Mouse (Mus musculus): ENCODE measurements around the gene Tmem131. TPM values are rescaled to one million over a fixed set of nuclear protein-coding genes. Genes with fewer than 3 reads are reported as not detected.

The Tmem131 gene
- polyA plus RNA-seq, 1 experiment from 2014 or later, result 9.0 TPM

DNA sequence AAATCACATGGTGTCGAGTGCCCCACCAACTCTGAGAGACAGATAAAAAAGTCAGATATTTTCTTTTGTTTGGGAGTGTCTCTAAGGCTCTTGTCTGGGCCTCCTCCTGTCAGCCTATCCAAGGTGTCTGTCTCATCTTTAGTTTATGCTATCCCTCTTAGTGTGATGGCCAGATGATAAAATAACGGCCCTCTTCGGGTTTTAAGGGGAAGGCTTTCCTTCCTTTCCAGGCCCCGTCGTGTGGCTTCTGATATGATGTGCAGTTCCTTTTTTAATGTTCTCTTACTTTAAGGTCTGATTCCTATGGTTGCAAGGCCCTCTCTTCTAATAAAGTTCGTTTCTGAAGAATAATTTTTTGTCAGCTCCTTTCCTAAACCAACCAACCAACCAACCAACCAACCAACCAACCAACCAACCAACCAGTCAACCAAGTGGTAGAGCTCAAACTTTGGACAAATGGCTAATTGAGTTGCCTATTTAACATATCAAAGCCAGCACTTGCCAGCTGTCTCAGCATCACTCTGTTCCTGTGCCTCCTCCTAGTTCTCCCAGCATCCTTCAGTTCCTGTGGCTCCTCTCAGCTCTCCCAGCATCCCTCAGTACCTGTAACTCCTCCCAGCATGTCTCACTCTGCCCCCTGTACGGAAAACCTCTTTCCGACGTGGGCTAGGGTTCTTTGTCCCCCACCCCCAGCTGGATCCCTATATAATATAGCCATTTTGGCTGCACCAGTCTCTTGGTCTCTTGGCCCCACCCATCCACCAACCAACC lies 38.9 kb upstream of the Tmem131 start:
- H3K4me1 ChIP-seq (ENCODE audit: control insufficient read depth, insufficient read depth, low read length), result no peaks in the 10 kb centered on the region
- H3K9ac ChIP-seq (ENCODE audit: low read length), result no peak overlapping the region
- no peak overlapping the region for H3K27ac ChIP-seq (ENCODE audit: low read length)
- 74% methylated on average over 9 of the region's 9 CpGs for WGBS
- no peaks in the 10 kb centered on the region for H3K36me3 ChIP-seq (ENCODE audit: control insufficient read depth, insufficient read depth)
- H3K27me3 ChIP-seq (ENCODE audit: control insufficient read depth, insufficient read depth, low read length), result no peaks in the 10 kb centered on the region
- H3K4me2 ChIP-seq (ENCODE audit: low read depth, low read length), result no peak overlapping the region
- H3K9me3 ChIP-seq (replicated peaks; ENCODE audit: control insufficient read depth, low read length), result no peaks in the 10 kb centered on the region
- ATAC-seq (replicated peaks; ENCODE audit: extremely low read depth, insufficient read depth, low FRiP score), result no peak
- H3K4me3 ChIP-seq (ENCODE audit: low read length), result no peak overlapping the region

DNA sequence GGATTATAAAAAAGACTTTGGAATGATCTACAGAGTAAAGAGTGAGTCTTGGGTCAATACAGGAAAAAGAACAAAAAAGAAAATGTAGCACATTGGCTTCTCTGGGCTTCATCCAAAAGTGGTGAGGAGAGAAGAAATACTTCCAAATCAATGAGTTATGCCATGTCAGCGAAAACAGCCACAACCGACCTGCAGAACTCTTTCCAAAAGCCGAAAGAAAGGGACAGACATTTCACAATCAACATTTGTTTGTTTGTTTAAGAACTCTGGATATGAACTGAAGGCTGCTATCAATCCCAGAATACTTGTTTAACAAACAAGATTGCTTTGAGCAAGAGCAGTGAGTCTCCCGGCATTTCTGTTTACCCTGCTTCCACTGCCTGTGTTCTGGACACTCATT lies 33.3 kb upstream of the Tmem131 start:
- no peak overlapping the region for H3K9ac ChIP-seq (ENCODE audit: low read length)
- no peak overlapping the region for H3K4me2 ChIP-seq (ENCODE audit: low read depth, low read length)
- H3K4me1 ChIP-seq (ENCODE audit: control insufficient read depth, insufficient read depth, low read length), result no peaks in the 10 kb centered on the region
- ATAC-seq (replicated peaks; ENCODE audit: extremely low read depth, insufficient read depth, low FRiP score), result no peak
- no peaks in the 10 kb centered on the region for H3K36me3 ChIP-seq (ENCODE audit: control insufficient read depth, insufficient read depth)
- no peaks in the 10 kb centered on the region for H3K27me3 ChIP-seq (ENCODE audit: control insufficient read depth, insufficient read depth, low read length)
- no peak overlapping the region for H3K27ac ChIP-seq (ENCODE audit: low read length)
- 0 out of 2 replicates have a peak, but pooled peaks cover 5% of the 10 kb centered on the region for H3K9me3 ChIP-seq (replicated peaks; ENCODE audit: control insufficient read depth, low read length)
- 63% methylated on average over 4 of the region's 4 CpGs for WGBS
- no peak overlapping the region for H3K4me3 ChIP-seq (ENCODE audit: low read length)

DNA sequence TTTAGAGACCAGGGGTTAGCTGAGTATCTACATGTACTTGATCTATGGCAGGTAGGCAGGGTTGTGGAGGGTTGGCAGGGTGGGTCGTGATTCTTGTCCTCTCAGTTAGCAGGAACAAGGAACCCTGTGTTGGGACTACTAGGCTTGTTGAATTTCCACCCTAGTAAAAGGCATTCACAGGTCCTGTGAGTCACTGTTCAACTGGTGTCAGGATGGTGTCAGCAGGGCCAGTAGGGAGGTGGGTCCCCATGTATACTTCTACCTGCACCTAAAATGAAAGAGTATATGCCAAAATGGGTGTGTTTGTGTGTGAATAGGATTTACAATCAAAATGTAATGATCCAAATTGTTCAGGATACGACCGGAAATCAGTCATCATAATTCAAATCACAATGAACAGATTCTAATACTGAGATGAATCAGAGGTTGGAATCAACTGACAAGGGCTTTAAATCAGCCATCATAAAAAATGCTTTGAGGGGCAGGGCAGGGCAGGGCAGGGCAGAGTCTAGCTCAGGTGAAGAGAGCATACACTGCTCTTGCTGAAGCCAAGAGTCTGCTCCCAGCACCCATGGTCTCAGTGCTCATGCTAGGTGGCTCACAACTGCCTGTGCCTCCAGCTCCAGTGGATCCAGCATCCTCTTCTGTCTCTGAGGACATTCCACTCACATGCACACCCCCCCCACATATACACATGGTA lies 27.6 kb upstream of the Tmem131 start:
- 0 out of 2 replicates have a peak, but pooled peaks cover 5% of the 10 kb centered on the region for H3K9me3 ChIP-seq (replicated peaks; ENCODE audit: control insufficient read depth, low read length)
- H3K27me3 ChIP-seq (ENCODE audit: control insufficient read depth, insufficient read depth, low read length), result no peaks in the 10 kb centered on the region
- no peak for ATAC-seq (replicated peaks; ENCODE audit: extremely low read depth, insufficient read depth, low FRiP score)
- H3K27ac ChIP-seq (ENCODE audit: low read length), result no peak overlapping the region
- H3K4me3 ChIP-seq (ENCODE audit: low read length), result no peak overlapping the region
- no peaks in the 10 kb centered on the region for H3K4me1 ChIP-seq (ENCODE audit: control insufficient read depth, insufficient read depth, low read length)
- H3K9ac ChIP-seq (ENCODE audit: low read length), result no peak overlapping the region
- 85% methylated on average over 3 of the region's 3 CpGs for WGBS
- H3K36me3 ChIP-seq (ENCODE audit: control insufficient read depth, insufficient read depth), result no peaks in the 10 kb centered on the region
- no peak overlapping the region for H3K4me2 ChIP-seq (ENCODE audit: low read depth, low read length)

DNA sequence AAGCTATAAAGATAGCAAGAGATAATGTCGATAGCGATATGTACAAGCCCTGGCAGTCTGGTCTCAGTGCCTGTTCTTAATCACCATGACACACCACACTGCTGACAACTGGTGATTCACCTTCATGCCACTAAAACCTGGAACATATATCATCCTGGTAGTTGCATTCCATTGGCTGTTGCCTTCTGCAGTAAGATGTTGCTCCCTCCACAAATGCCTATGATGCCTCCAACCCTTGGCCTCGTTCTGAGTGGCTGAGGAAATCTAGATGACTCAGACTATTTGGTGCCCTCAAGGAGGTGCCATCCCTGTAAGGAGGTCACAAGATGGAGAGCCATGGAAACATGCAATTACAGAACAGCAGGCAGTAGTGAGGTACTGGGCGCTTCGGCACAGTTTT lies 22.4 kb upstream of the Tmem131 start:
- Histone ChIP-seq H3K27ac (ENCODE audit: low read length) (no peak overlapping the region), H3K36me3 (ENCODE audit: control insufficient read depth, insufficient read depth) (no peaks in the 10 kb centered on the region), H3K4me1 (ENCODE audit: control insufficient read depth, insufficient read depth, low read length) (no peaks in the 10 kb centered on the region), H3K4me2 (ENCODE audit: low read depth, low read length) (no peak overlapping the region), H3K9me3 (replicated peaks; ENCODE audit: control insufficient read depth, low read length) (no peaks in the 10 kb centered on the region), H3K4me3 (ENCODE audit: low read length) (no peak overlapping the region), H3K27me3 (ENCODE audit: control insufficient read depth, insufficient read depth, low read length) (no peaks in the 10 kb centered on the region), H3K9ac (ENCODE audit: low read length) (no peak overlapping the region)
- no peak for ATAC-seq (replicated peaks; ENCODE audit: extremely low read depth, insufficient read depth, low FRiP score)
- 72% methylated on average over 5 of the region's 5 CpGs for WGBS

DNA sequence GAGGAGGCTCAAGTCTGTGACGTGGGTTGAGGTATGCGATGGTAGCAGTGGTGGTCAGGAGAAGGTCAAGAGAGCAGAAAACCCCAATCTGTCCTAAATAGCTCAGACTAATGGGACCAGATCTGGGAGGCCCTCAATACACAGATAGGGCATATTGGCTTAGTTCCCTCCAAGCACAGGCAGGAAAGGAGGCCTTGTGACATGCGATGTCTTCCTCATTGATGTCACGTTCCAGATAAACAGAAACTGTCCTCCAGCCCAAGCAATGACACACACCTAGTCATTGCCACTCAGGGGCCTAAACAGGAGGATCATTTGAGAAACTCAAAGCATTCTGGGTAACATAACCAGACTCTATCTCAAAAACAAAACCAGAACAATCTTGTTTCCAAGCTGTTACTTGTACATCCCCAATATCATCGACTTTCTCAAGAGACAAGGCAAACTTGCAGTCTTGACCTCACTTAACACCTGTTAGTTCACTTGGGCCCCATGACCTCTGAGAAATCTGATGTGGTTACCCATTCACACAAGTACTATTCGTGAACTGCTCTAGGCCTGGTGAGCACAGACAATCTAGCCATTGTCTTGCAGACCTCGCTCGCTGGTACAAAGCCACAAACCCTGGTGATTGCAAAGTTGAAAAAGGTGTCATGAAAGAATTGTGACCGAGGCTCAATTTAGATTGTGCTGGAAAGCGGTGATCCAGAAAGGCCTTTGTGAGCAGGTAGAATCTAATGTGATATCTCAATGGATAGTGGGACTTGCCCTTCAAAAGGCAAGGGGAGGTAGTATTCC lies 19.1 kb upstream of the Tmem131 start:
- Histone ChIP-seq H3K9ac (ENCODE audit: low read length) (no peak overlapping the region), H3K27me3 (ENCODE audit: control insufficient read depth, insufficient read depth, low read length) (no peaks in the 10 kb centered on the region), H3K4me1 (ENCODE audit: control insufficient read depth, insufficient read depth, low read length) (no peaks in the 10 kb centered on the region), H3K27ac (ENCODE audit: low read length) (no peak overlapping the region), H3K4me3 (ENCODE audit: low read length) (no peak overlapping the region), H3K9me3 (replicated peaks; ENCODE audit: control insufficient read depth, low read length) (no peaks in the 10 kb centered on the region), H3K36me3 (ENCODE audit: control insufficient read depth, insufficient read depth) (no peaks in the 10 kb centered on the region), H3K4me2 (ENCODE audit: low read depth, low read length) (no peak overlapping the region)
- 74% methylated on average over 10 of the region's 10 CpGs for WGBS
- ATAC-seq (replicated peaks; ENCODE audit: extremely low read depth, insufficient read depth, low FRiP score), result no peak

DNA sequence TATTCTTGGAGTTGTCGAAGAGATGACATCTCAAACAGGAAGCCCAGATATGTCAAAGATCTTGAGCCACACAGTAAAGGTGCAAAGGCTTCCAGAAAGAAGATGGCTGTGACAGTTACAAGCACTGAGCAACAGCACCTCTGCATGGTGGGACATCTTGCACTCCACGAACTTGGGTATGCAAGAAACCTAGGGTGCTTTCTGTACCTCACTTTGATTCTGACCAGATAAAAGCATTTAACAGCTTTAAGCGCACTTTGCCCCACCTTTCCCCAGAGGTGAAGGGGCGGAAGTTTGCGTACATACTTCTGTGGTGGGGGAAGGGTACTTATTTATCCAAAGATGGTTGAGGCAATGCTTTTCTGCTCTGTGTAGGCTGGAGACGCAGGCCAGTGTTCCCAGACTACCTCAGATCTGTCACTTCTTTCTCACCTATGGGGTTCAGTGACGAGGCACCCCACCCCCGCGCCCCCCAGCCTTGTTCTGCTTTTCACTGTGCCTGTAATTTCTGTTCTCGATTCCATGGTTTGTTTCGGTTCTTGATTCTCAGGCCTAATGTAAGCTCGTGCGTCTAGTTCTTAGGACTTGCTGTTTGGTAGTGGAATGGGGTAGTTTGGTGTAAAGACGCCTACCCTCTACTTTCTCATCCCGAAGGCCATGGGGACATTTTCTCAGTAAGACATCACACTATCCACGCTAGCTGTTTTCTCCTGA lies 17.2 kb upstream of the Tmem131 start:
- H3K4me2 ChIP-seq (ENCODE audit: low read depth, low read length), result no peak overlapping the region
- H3K4me1 ChIP-seq (ENCODE audit: control insufficient read depth, insufficient read depth, low read length), result no peaks in the 10 kb centered on the region
- ATAC-seq (replicated peaks; ENCODE audit: extremely low read depth, insufficient read depth, low FRiP score), result no peak
- no peaks in the 10 kb centered on the region for H3K9me3 ChIP-seq (replicated peaks; ENCODE audit: control insufficient read depth, low read length)
- no peak overlapping the region for H3K4me3 ChIP-seq (ENCODE audit: low read length)
- H3K36me3 ChIP-seq (ENCODE audit: control insufficient read depth, insufficient read depth), result no peaks in the 10 kb centered on the region
- no peak overlapping the region for H3K27ac ChIP-seq (ENCODE audit: low read length)
- H3K9ac ChIP-seq (ENCODE audit: low read length), result no peak overlapping the region
- H3K27me3 ChIP-seq (ENCODE audit: control insufficient read depth, insufficient read depth, low read length), result no peaks in the 10 kb centered on the region
- 73% methylated on average over 16 of the region's 16 CpGs for WGBS

DNA sequence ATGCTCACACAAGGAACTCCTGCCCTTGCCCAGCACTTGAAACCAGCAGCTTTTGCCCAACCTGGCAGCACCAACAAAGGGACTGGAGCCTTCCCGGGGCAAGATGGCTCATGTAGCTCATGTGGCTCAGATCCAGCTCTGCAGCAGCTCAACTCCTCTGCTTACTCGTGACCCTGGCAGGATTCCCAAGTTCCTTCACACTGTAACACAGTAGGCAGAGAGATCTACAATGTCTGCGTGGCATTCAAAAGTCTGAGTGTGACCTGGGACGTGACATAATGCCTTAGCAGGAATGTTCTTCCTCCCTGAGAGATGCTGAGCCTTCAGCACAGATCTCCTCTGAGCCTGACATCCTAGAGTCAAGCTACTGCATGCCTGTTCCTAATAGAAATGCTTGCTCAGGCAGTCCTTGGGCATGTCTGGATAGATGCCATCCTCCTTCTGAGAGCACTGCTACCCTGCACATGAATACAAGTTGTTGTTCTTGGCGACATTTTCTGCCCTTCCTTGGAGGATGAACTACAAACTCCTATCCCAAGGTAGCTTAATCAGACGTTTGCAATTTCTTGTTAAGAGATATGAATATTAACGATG lies 6.2 kb upstream of the Tmem131 start:
- H3K27me3 ChIP-seq (ENCODE audit: control insufficient read depth, insufficient read depth, low read length), result no peaks in the 10 kb centered on the region
- no peaks in the 10 kb centered on the region for H3K36me3 ChIP-seq (ENCODE audit: control insufficient read depth, insufficient read depth)
- H3K9me3 ChIP-seq (replicated peaks; ENCODE audit: control insufficient read depth, low read length), result no peaks in the 10 kb centered on the region
- H3K4me2 ChIP-seq (ENCODE audit: low read depth, low read length), result no peak overlapping the region
- WGBS, result 41% methylated on average over 7 of the region's 7 CpGs
- no peak overlapping the region; the same call in 1 of the 2 replicates for H3K9ac ChIP-seq (ENCODE audit: low read length)
- peak overlapping the region; percentile 32; the same call in 1 of the 2 replicates for H3K27ac ChIP-seq (ENCODE audit: low read length)
- H3K4me3 ChIP-seq (ENCODE audit: low read length), result no peak overlapping the region
- no peaks in the 10 kb centered on the region; the same call in 1 of the 2 replicates for H3K4me1 ChIP-seq (ENCODE audit: control insufficient read depth, insufficient read depth, low read length)
- peak; percentile 49 for ATAC-seq (replicated peaks; ENCODE audit: extremely low read depth, insufficient read depth, low FRiP score)

DNA sequence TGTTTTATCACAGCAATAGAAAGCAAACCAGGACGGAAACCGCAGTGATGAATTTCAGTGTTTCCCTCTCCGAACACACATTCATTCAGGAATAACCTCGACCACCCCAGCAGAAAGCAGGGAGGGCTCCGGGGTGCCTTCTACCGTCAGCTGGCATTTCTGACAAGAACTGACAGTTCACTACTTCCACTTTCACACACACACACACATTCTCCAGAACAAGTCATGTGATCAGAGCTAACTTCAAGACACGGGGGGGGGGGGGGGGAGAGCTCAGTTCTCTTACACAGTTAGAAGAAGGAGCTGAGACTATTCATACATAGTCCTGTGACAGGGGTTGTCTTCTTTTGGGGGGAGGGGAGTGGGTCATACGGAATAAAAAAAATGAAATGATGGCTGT lies 4.0 kb upstream of the Tmem131 start:
- Histone ChIP-seq H3K9ac (ENCODE audit: low read length) (no peak overlapping the region), H3K4me3 (ENCODE audit: low read length) (no peak overlapping the region), H3K36me3 (ENCODE audit: control insufficient read depth, insufficient read depth) (no peaks in the 10 kb centered on the region), H3K4me1 (ENCODE audit: control insufficient read depth, insufficient read depth, low read length) (no peaks in the 10 kb centered on the region; the same call in 1 of the 2 replicates), H3K27ac (ENCODE audit: low read length) (no peak overlapping the region), H3K4me2 (ENCODE audit: low read depth, low read length) (no peak overlapping the region), H3K9me3 (replicated peaks; ENCODE audit: control insufficient read depth, low read length) (no peaks in the 10 kb centered on the region), H3K27me3 (ENCODE audit: control insufficient read depth, insufficient read depth, low read length) (no peaks in the 10 kb centered on the region)
- WGBS, result 73% methylated on average over 7 of the region's 8 CpGs
- ATAC-seq (replicated peaks; ENCODE audit: extremely low read depth, insufficient read depth, low FRiP score), result no peak

Measured in heart, embryonic 16.5 days (tissue).